Mouse (Mus musculus) liver, adult 2 months (tissue): ENCODE measurements around the gene Capn5.

Source experiments
- CTCF ChIP-seq: fragments of 200-500 bp; IDR thresholded peaks from 2 replicates; pipeline ENCODE4 v1.5.1; 2011; ENCODE audit warnings: low read depth, low read length, control low read depth
- POLR2A ChIP-seq: fragments of 200-500 bp; IDR thresholded peaks from 2 replicates; pipeline ENCODE4 v1.6.1; 2011; ENCODE audit warnings: low read length, control low read depth; ENCODE audit not compliant: insufficient read depth; ENCODE audit errors: extremely low read depth

- TF ChIP-seq CTCF (no peak), POLR2A (no peak)
These were observed 10.6 kb upstream of the Capn5 start for GRCm38 (mm10) chr7:98188680-98189079.
